Comparison of ENCODE assay signal across 21 mouse cellular contexts in genomic region chr7:17004716-17005115, GRCm38 (mm10). TPM values are rescaled to one million over a fixed set of nuclear protein-coding genes. Genes with fewer than 3 reads are reported as not detected.
A peak's percentile ranks its signal among the peaks of the same experiment; 100 is the strongest.
DNase-seq lines count a peak whose midpoint lies in the region; ATAC-seq and TF ChIP-seq lines count a peak whose summit lies in the region.
"Had no signal": no experiment of that assay in that cellular context is flagged by ENCODE, and none has a peak within 500 bp of the region (broad histone marks: within the 10 kb centered on the region; RNA-seq: fewer than 3 reads in every experiment).

No protein-coding gene starts in this region.

- H3K9me3 ChIP-seq in kidney, embryonic 15.5 days (replicated peaks): no peaks in the 10 kb centered on the region
- H3K9me3 ChIP-seq in neural tube, embryonic 15.5 days (replicated peaks): no peaks in the 10 kb centered on the region
- H3K9me3 ChIP-seq: embryonic facial prominence, embryonic 15.5 days; G1E had no signal

- 60% methylated on average over 7 of the region's 7 CpGs for WGBS in kidney, adult 2 months
- 80% methylated on average over 7 of the region's 7 CpGs for WGBS in kidney, embryonic 15.5 days
- 93% methylated on average over 7 of the region's 7 CpGs for WGBS in neural tube, embryonic 15.5 days

- no peak for ATAC-seq in kidney, embryonic 15.5 days (replicated peaks; ENCODE audit: low FRiP score)
- no peak for ATAC-seq in neural tube, embryonic 15.5 days (ENCODE audit: low FRiP score)
- ATAC-seq: activated CD4-positive, CD25-positive, alpha-beta regulatory T cell, adult 4 months; forebrain, embryonic 16.5 days had no signal

- H3K27ac ChIP-seq in kidney, adult 2 months (ENCODE audit: insufficient read depth, low read depth, low read length): no peak overlapping the region
- H3K27ac ChIP-seq in kidney, embryonic 15.5 days: no peak overlapping the region
- H3K27ac ChIP-seq in neural tube, embryonic 15.5 days (replicated peaks): 0 out of 2 replicates have a peak overlapping the region, but pooled peaks have one; percentile 13
- H3K27ac ChIP-seq: embryonic facial prominence, embryonic 15.5 days; liver, embryonic 14.5 days had no signal

- peak; percentile 48 for DNase-seq in cerebellum, adult 8-10 months
- no peak for DNase-seq in cerebellum, adult 11 months
- DNase-seq in kidney, adult 2 months: peak; percentile 57
- DNase-seq in neural tube, embryonic 10.5 days (ENCODE audit: extremely low spot score, low spot score): no peak
- DNase-seq in ovary, adult 18-20 months (ENCODE audit: low spot score): no peak
- DNase-seq: adrenal gland, postnatal 10 days; gastrocnemius, postnatal 36 days; left cerebral cortex, postnatal 4 days; lung, postnatal 14 days; midbrain, embryonic 14.5 days; right cerebral cortex, postnatal 14 days; spleen, adult 18-20 months; thymus, postnatal 36 days had no signal

- H3K4me3 ChIP-seq in kidney, adult 2 months (ENCODE audit: insufficient read depth, low read depth, low read length): no peak overlapping the region
- H3K4me3 ChIP-seq in kidney, embryonic 15.5 days (replicated peaks): no peak overlapping the region
- no peak overlapping the region for H3K4me3 ChIP-seq in neural tube, embryonic 15.5 days (replicated peaks)
- H3K4me3 ChIP-seq: embryonic facial prominence, embryonic 15.5 days had no signal

- no peak overlapping the region for H3K4me2 ChIP-seq in kidney, embryonic 15.5 days
- no peak overlapping the region for H3K4me2 ChIP-seq in neural tube, embryonic 15.5 days
- H3K4me2 ChIP-seq: embryonic facial prominence, embryonic 15.5 days had no signal

- TF ChIP-seq CTCF in kidney, adult 2 months (conservative IDR thresholded peaks at IDR 0.05; ENCODE audit: insufficient read depth, insufficient read length, low read depth, low read length): no peak

- H3K27me3 ChIP-seq in kidney, adult 2 months (replicated peaks; ENCODE audit: control insufficient read depth, insufficient read depth, low read length): no peaks in the 10 kb centered on the region
- H3K27me3 ChIP-seq in kidney, embryonic 15.5 days: no peaks in the 10 kb centered on the region
- H3K27me3 ChIP-seq in neural tube, embryonic 15.5 days (replicated peaks): no peaks in the 10 kb centered on the region
- H3K27me3 ChIP-seq: embryonic facial prominence, embryonic 15.5 days had no signal

- H3K9ac ChIP-seq in kidney, embryonic 15.5 days: no peak overlapping the region
- H3K9ac ChIP-seq in neural tube, embryonic 15.5 days (replicated peaks): no peak overlapping the region
- H3K9ac ChIP-seq: embryonic facial prominence, embryonic 15.5 days; liver, embryonic 14.5 days had no signal

- H3K36me3 ChIP-seq in kidney, adult 2 months (ENCODE audit: control insufficient read depth, insufficient read depth, low read length): 0 out of 2 replicates have a peak, but pooled peaks cover 2% of the 10 kb centered on the region
- H3K36me3 ChIP-seq in kidney, embryonic 15.5 days: peaks cover 88% of the 10 kb centered on the region
- peaks cover 59% of the 10 kb centered on the region for H3K36me3 ChIP-seq in neural tube, embryonic 15.5 days

- H3K4me1 ChIP-seq in kidney, adult 2 months (ENCODE audit: control insufficient read depth, insufficient read depth, low read length): peaks cover 12% of the 10 kb centered on the region
- peaks cover 8% of the 10 kb centered on the region; the same call in 1 of the 2 replicates for H3K4me1 ChIP-seq in kidney, embryonic 15.5 days
- 0 out of 2 replicates have a peak, but pooled peaks cover 4% of the 10 kb centered on the region for H3K4me1 ChIP-seq in neural tube, embryonic 15.5 days

- no peak for TF ChIP-seq POLR2A in kidney, adult 2 months (IDR thresholded peaks at IDR 0.05; ENCODE audit: low read depth, low read length)

RNA-seq across cellular contexts. Expression of gene Ccdc8, which starts 12.2 kb away (rescaled TPM):
- polyA plus RNA-seq in kidney, adult 2 months (2012; rRNA removed): 0.81 and 1.0 TPM in 2 replicates
- 35.7 and 41.2 TPM in 2 replicates for polyA plus RNA-seq in kidney, embryonic 15.5 days (2015; fragmentation: Nextera tagmentation; extraction: Ambion mirVana)
- 7.7 and 13.9 TPM in 2 replicates for polyA plus RNA-seq in neural tube, embryonic 15.5 days (2015; fragmentation: Nextera tagmentation; extraction: Ambion mirVana)

RNA-seq across cellular contexts. Expression of gene Gm42372, which starts 21.8 kb away (rescaled TPM):
- polyA plus RNA-seq in kidney, adult 2 months (2012; rRNA removed): 0.08 TPM in 1 of 2 replicates, not detected in the other
- polyA plus RNA-seq in kidney, embryonic 15.5 days (2015; fragmentation: Nextera tagmentation; extraction: Ambion mirVana): 0.23 and 0.31 TPM in 2 replicates
- 5.7 and 6.4 TPM in 2 replicates for polyA plus RNA-seq in neural tube, embryonic 15.5 days (2015; fragmentation: Nextera tagmentation; extraction: Ambion mirVana)
- polyA plus RNA-seq: G1E; heart, postnatal 0 days had no signal

RNA-seq across cellular contexts. Expression of gene Ppp5c, which starts 23.0 kb away (rescaled TPM):
- 199 and 226 TPM in 2 replicates for polyA plus RNA-seq in kidney, adult 2 months (2012; rRNA removed)
- polyA plus RNA-seq in kidney, embryonic 15.5 days (2015; fragmentation: Nextera tagmentation; extraction: Ambion mirVana): 110 and 115 TPM in 2 replicates
- polyA plus RNA-seq in neural tube, embryonic 15.5 days (2015; fragmentation: Nextera tagmentation; extraction: Ambion mirVana): 128 TPM in 2 replicates

RNA-seq across cellular contexts. Expression of gene Pnmal1, which starts 45.2 kb away (rescaled TPM):
- 0.01 and 0.06 TPM in 2 replicates for polyA plus RNA-seq in kidney, adult 2 months (2012; rRNA removed)
- polyA plus RNA-seq in kidney, embryonic 15.5 days (2015; fragmentation: Nextera tagmentation; extraction: Ambion mirVana): 0.58 and 0.90 TPM in 2 replicates
- 43.3 and 52.0 TPM in 2 replicates for polyA plus RNA-seq in neural tube, embryonic 15.5 days (2015; fragmentation: Nextera tagmentation; extraction: Ambion mirVana)
- polyA plus RNA-seq: activated CD4-positive, CD25-positive, alpha-beta regulatory T cell, adult 4 months had no signal

RNA-seq across cellular contexts. Expression of gene Hif3a, which starts 57.5 kb away (rescaled TPM):
- 0.92 and 0.95 TPM in 2 replicates for polyA plus RNA-seq in kidney, adult 2 months (2012; rRNA removed)
- polyA plus RNA-seq in kidney, embryonic 15.5 days (2015; fragmentation: Nextera tagmentation; extraction: Ambion mirVana): 18.4 and 22.5 TPM in 2 replicates
- polyA plus RNA-seq in neural tube, embryonic 15.5 days (2015; fragmentation: Nextera tagmentation; extraction: Ambion mirVana): 5.3 and 11.7 TPM in 2 replicates

Comparison
In these comparisons a context has a peak if more than half of its experiments do, and no peak if none do; other contexts are left out.
1. DNase-seq: peak in cerebellum, adult 8-10 months (single experiment) and kidney, adult 2 months (single experiment); none in cerebellum, adult 11 months (single experiment), neural tube, embryonic 10.5 days (single experiment) and ovary, adult 18-20 months (single experiment).